Comparison of ENCODE assay signal across 8 mouse cellular contexts in genomic region chr5:110143007-110143406, GRCm38 (mm10). TPM values are rescaled to one million over a fixed set of nuclear protein-coding genes. Genes with fewer than 3 reads are reported as not detected.
A peak's percentile ranks its signal among the peaks of the same experiment; 100 is the strongest.
DNase-seq lines count a peak whose midpoint lies in the region; ATAC-seq and TF ChIP-seq lines count a peak whose summit lies in the region.

No protein-coding gene starts in this region.

- ATAC-seq in midbrain, embryonic 13.5 days = no peak

- H3K27me3 ChIP-seq in midbrain, embryonic 13.5 days = no peaks in the 10 kb centered on the region

- no peak for TF ChIP-seq POLR2A in bone marrow macrophage, adult 2 months (IDR thresholded peaks at IDR 0.05; ENCODE audit: borderline replicate concordance, low read depth, low read length)

- H3K4me1 ChIP-seq in bone marrow macrophage, adult 2 months (ENCODE audit: control insufficient read depth, insufficient read depth, low read length) = no peaks in the 10 kb centered on the region
- H3K4me1 ChIP-seq in midbrain, embryonic 13.5 days (replicated peaks) = no peaks in the 10 kb centered on the region

- peak; percentile 27; the same call in 1 of the 2 replicates for TF ChIP-seq CTCF in bone marrow macrophage, adult 2 months (IDR thresholded peaks at IDR 0.05; ENCODE audit: low read depth, low read length)

- no peak overlapping the region for H3K9ac ChIP-seq in midbrain, embryonic 13.5 days (replicated peaks)

- peak; percentile 40 for DNase-seq in kidney, adult 9 months
- no peak for DNase-seq in kidney, adult 18-20 months
- DNase-seq in ES-CJ7 (ENCODE audit: low read depth, low spot score) = peak; percentile 25
- peak; percentile 7 for DNase-seq in mesoderm, embryonic 11.5 days (ENCODE audit: low read depth, low spot score)
- no peak for DNase-seq in Muller cell, postnatal 12 days (ENCODE audit: inconsistent ontology term)
- DNase-seq in natural killer cell, adult 2 months (ENCODE audit: low spot score in 2 of 2) = no peak

- 91% methylated on average over 5 of the region's 5 CpGs for WGBS in midbrain, embryonic 13.5 days

- no peaks in the 10 kb centered on the region for H3K9me3 ChIP-seq in midbrain, embryonic 13.5 days

- H3K4me2 ChIP-seq in midbrain, embryonic 13.5 days (replicated peaks) = no peak overlapping the region

- peaks cover 85% of the 10 kb centered on the region for H3K36me3 ChIP-seq in midbrain, embryonic 13.5 days

- H3K27ac ChIP-seq in bone marrow macrophage, adult 2 months (ENCODE audit: insufficient read depth, low read depth, low read length) = no peak overlapping the region
- no peak overlapping the region for H3K27ac ChIP-seq in midbrain, embryonic 13.5 days

- H3K4me3 ChIP-seq in bone marrow macrophage, adult 2 months (ENCODE audit: insufficient read depth, low read length) = no peak overlapping the region
- no peak overlapping the region for H3K4me3 ChIP-seq in midbrain, embryonic 13.5 days (replicated peaks)

RNA-seq across cellular contexts. Expression of gene Chfr, which starts 7.4 kb away (rescaled TPM):
- polyA plus RNA-seq in bone marrow macrophage, adult 2 months (2012; ENCODE audit: insufficient read depth, insufficient read length, missing spikeins) = 42.3 and 42.5 TPM in 2 replicates
- polyA plus RNA-seq in midbrain, embryonic 13.5 days (2015; fragmentation: Nextera tagmentation; extraction: Ambion mirVana) = 106 and 111 TPM in 2 replicates

RNA-seq across cellular contexts. Expression of gene Zfp605, which starts 33.1 kb away (rescaled TPM):
- polyA plus RNA-seq in bone marrow macrophage, adult 2 months (2012; ENCODE audit: insufficient read depth, insufficient read length, missing spikeins) = 3.1 and 4.5 TPM in 2 replicates
- 16.0 and 16.9 TPM in 2 replicates for polyA plus RNA-seq in midbrain, embryonic 13.5 days (2015; fragmentation: Nextera tagmentation; extraction: Ambion mirVana)

RNA-seq across cellular contexts. Expression of gene Golga3, which starts 33.5 kb away (rescaled TPM):
- 23.6 and 24.7 TPM in 2 replicates for polyA plus RNA-seq in bone marrow macrophage, adult 2 months (2012; ENCODE audit: insufficient read depth, insufficient read length, missing spikeins)
- polyA plus RNA-seq in midbrain, embryonic 13.5 days (2015; fragmentation: Nextera tagmentation; extraction: Ambion mirVana) = 22.5 and 22.7 TPM in 2 replicates

RNA-seq across cellular contexts. Expression of gene Gtpbp6, which starts 35.0 kb away (rescaled TPM):
- 26.0 and 29.1 TPM in 2 replicates for polyA plus RNA-seq in bone marrow macrophage, adult 2 months (2012; ENCODE audit: insufficient read depth, insufficient read length, missing spikeins)
- 52.6 and 53.3 TPM in 2 replicates for polyA plus RNA-seq in midbrain, embryonic 13.5 days (2015; fragmentation: Nextera tagmentation; extraction: Ambion mirVana)

RNA-seq across cellular contexts. Expression of gene Plcxd1, which starts 43.2 kb away (rescaled TPM):
- not detected in 2 replicates for polyA plus RNA-seq in bone marrow macrophage, adult 2 months (2012; ENCODE audit: insufficient read depth, insufficient read length, missing spikeins)
- 2.1 and 2.5 TPM in 2 replicates for polyA plus RNA-seq in midbrain, embryonic 13.5 days (2015; fragmentation: Nextera tagmentation; extraction: Ambion mirVana)

Comparison
In these comparisons a context has a peak if more than half of its experiments do, and no peak if none do; other contexts are left out.
1. DNase-seq: peak in kidney, adult 9 months (single experiment), ES-CJ7 (single experiment) and mesoderm, embryonic 11.5 days (single experiment); none in kidney, adult 18-20 months (single experiment), Muller cell, postnatal 12 days (single experiment) and natural killer cell, adult 2 months (0 of 2).